Mouse (Mus musculus) liver, adult 2 months (tissue): Measurements from ENCODE around the gene Hipk3.

ENCODE experiments used
- CTCF ChIP-seq: fragments of 200-500 bp; IDR thresholded peaks from 2 replicates; pipeline ENCODE4 v1.5.1; 2011; ENCODE audit warnings: low read depth, low read length, control low read depth
- POLR2A ChIP-seq: fragments of 200-500 bp; IDR thresholded peaks from 2 replicates; pipeline ENCODE4 v1.6.1; 2011; ENCODE audit warnings: low read length, control low read depth; ENCODE audit not compliant: insufficient read depth; ENCODE audit errors: extremely low read depth

DNA sequence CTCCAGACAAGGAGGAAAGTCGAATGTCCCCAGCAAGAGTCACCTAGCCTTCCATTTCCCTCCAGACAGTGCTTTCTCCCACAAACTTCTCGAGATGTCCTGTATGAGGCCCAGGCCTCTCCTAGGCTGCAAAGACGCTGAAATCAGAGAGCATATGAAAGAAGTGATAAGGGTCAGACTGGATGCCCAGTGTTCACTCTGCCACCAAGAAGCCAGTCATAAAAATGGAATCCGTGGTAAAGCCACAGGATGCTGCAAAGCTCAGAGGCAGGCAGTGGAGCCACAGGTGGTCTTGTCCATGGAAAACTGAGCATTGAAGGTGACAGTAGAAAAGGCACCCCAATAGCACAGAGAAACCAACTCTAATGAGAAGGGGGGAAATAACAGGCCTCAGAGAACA, 86.3 kb downstream of the Hipk3 start:
- TF ChIP-seq CTCF (no peak), POLR2A (no peak)
